Mouse (Mus musculus): Measurements from ENCODE around the gene Tesmin. TPM values are rescaled to one million over a fixed set of nuclear protein-coding genes. Genes with fewer than 3 reads are reported as not detected.

Tesmin gene
- 3.0 TPM for polyA plus RNA-seq (2014; fragmentation: Illumina TruSeq; extraction: RNeasy Lipid Tissue Mini Kit (QIAGEN cat#74804); ENCODE audit: low read depth, low replicate concordance)

GRCm38 (mm10) chr19:3388629-3389057 is at the start of gene Tesmin:
TSS of gene Tesmin (plus strand) at chr19:3388857.

GRCm38 (mm10) chr19:3414268-3414733 is 25.6 kb downstream of the Tesmin start, which contains the start of gene Gal:
TSS of gene Gal (minus strand) at chr19:3414544.

Other genes with a start within 250 kb of the Tesmin start
- 106 TPM for gene Mrpl21, start 106.0 kb upstream of the Tesmin start, polyA plus RNA-seq (2014; fragmentation: Illumina TruSeq; extraction: RNeasy Lipid Tissue Mini Kit (QIAGEN cat#74804); ENCODE audit: low read depth, low replicate concordance)
- gene Ighmbp2, start 105.8 kb upstream of the Tesmin start, polyA plus RNA-seq (2014; fragmentation: Illumina TruSeq; extraction: RNeasy Lipid Tissue Mini Kit (QIAGEN cat#74804); ENCODE audit: low read depth, low replicate concordance) = 2.9 TPM
- gene Cpt1a, start 66.5 kb upstream of the Tesmin start, polyA plus RNA-seq (2014; fragmentation: Illumina TruSeq; extraction: RNeasy Lipid Tissue Mini Kit (QIAGEN cat#74804); ENCODE audit: low read depth, low replicate concordance) = 29.6 TPM
- gene Gal, start 25.7 kb downstream of the Tesmin start, polyA plus RNA-seq (2014; fragmentation: Illumina TruSeq; extraction: RNeasy Lipid Tissue Mini Kit (QIAGEN cat#74804); ENCODE audit: low read depth, low replicate concordance) = not detected
- 72.0 TPM for gene Ppp6r3, start 186.9 kb downstream of the Tesmin start, polyA plus RNA-seq (2014; fragmentation: Illumina TruSeq; extraction: RNeasy Lipid Tissue Mini Kit (QIAGEN cat#74804); ENCODE audit: low read depth, low replicate concordance)